Mouse (Mus musculus) bone marrow macrophage, adult 2 months (primary cell): ENCODE data around the gene Nxpe3.

Experiments used
- CTCF ChIP-seq: IDR thresholded peaks from 2 replicates; pipeline ENCODE4 v1.5.1; 2012; ENCODE audit warnings: low read depth, mild to moderate bottlenecking, low read length, moderate library complexity
- POLR2A ChIP-seq: IDR thresholded peaks from 2 replicates; pipeline ENCODE4 v1.6.1; 2012; ENCODE audit warnings: mild to moderate bottlenecking, low read depth, low read length, borderline replicate concordance

GRCm38 (mm10) chr16:55817717-55818515 lies 77.2 kb downstream of the Nxpe3 start:
- TF ChIP-seq POLR2A = no peak
- no peak for TF ChIP-seq CTCF
